Mouse (Mus musculus) lung, adult 2 months (tissue): ENCODE measurements around the gene Adamtsl1.

Source experiments
- CTCF ChIP-seq: fragments of 200-500 bp; IDR thresholded peaks from 2 replicates; pipeline ENCODE4 v1.5.1; 2011; ENCODE audit warnings: mild to moderate bottlenecking, low read length, control low read depth; ENCODE audit not compliant: insufficient read depth
- POLR2A ChIP-seq: fragments of 200-500 bp; IDR thresholded peaks from 2 replicates; pipeline ENCODE4 v1.6.1; 2011; ENCODE audit warnings: low read depth, mild to moderate bottlenecking, control low read depth, low read length, borderline replicate concordance; ENCODE audit errors: extremely low read depth

- TF ChIP-seq CTCF (no peak), POLR2A (no peak)
Measured at GRCm38 (mm10) chr4:86353550-86353949, 839.6 kb downstream of the Adamtsl1 start.
